Mouse (Mus musculus) megakaryocyte-erythroid progenitor cell, adult 5-6 weeks (primary cell): Measurements from ENCODE around the gene Mei4. TPM values are rescaled to one million over a fixed set of nuclear protein-coding genes. Genes with fewer than 3 reads are reported as not detected.
A peak's percentile ranks its signal among the peaks of the same experiment; 100 is the strongest.

Source experiments
- ATAC-seq: replicated peaks from 2 replicates; pipeline ENCODE4 v1.8.0; 2016; ENCODE audit warnings: mild to moderate bottlenecking, inconsistent platforms; ENCODE audit not compliant: severe bottlenecking, poor library complexity, low FRiP score, low TSS enrichment
- total RNA-seq, 2 experiments: library from RNA; stranded (forward) in 1 of 2; stranded (reverse) in 1 of 2; fragments of 200-1000, 215-1000 nt in 1 of 2; fragments of >200 nt in 1 of 2; fragmentation: Nextera tagmentation in 1 of 2; gene quantifications; 2 replicates each; pipeline ENCODE4 v1.2.3; 2014 to 2017

The Mei4 gene
- total RNA-seq (2014; fragmentation: Nextera tagmentation) (1.5 and 1.9 TPM in 2 replicates), total RNA-seq (2017) (1.9 and 2.0 TPM in 2 replicates)

GRCm38 (mm10) chr9:81863181-81863887 is at the start of gene Mei4:
Mei4 (plus strand) TSS chr9:81863670.
- ATAC-seq, result peak; percentile 99

- ATAC-seq, result peak; percentile 96
Measured at GRCm38 (mm10) chr9:81819715-81820373, 43.6 kb upstream of the Mei4 start.

GRCm38 (mm10) chr9:81827560-81827959 is 35.9 kb upstream of the Mei4 start:
- ATAC-seq, result no peak

- ATAC-seq, result no peak
Measured at GRCm38 (mm10) chr9:81834056-81834455, 29.4 kb upstream of the Mei4 start.

- no peak for ATAC-seq
Measured at GRCm38 (mm10) chr9:81858861-81859260, 4.6 kb upstream of the Mei4 start.

- ATAC-seq, result peak; percentile 68
Measured at GRCm38 (mm10) chr9:81863888-81864234, 391 bp downstream of the Mei4 start.

- ATAC-seq, result no peak
Measured at GRCm38 (mm10) chr9:81866032-81866431, 2.6 kb downstream of the Mei4 start.

- no peak for ATAC-seq
Measured at GRCm38 (mm10) chr9:81921456-81921855, 58.0 kb downstream of the Mei4 start.

- ATAC-seq, result no peak
Measured at GRCm38 (mm10) chr9:81924744-81925143, 61.3 kb downstream of the Mei4 start.

- ATAC-seq, result peak; percentile 93
Measured at GRCm38 (mm10) chr9:81940533-81940932, 77.1 kb downstream of the Mei4 start.

GRCm38 (mm10) chr9:81945624-81946023 is 82.2 kb downstream of the Mei4 start:
- no peak for ATAC-seq

- peak; percentile 99 for ATAC-seq
Measured at GRCm38 (mm10) chr9:81956858-81957257, 93.4 kb downstream of the Mei4 start.

- no peak for ATAC-seq
Measured at GRCm38 (mm10) chr9:81957842-81958241, 94.4 kb downstream of the Mei4 start.

- no peak for ATAC-seq
Measured at GRCm38 (mm10) chr9:81966765-81967164, 103.3 kb downstream of the Mei4 start.

GRCm38 (mm10) chr9:81968935-81969334 is 105.5 kb downstream of the Mei4 start:
- 0 out of 2 replicates have a peak, but pooled peaks have one; percentile 52 for ATAC-seq

GRCm38 (mm10) chr9:81982461-81982860 is 119.0 kb downstream of the Mei4 start:
- ATAC-seq, result no peak

GRCm38 (mm10) chr9:82012991-82013390 is 149.5 kb downstream of the Mei4 start:
- ATAC-seq, result no peak

GRCm38 (mm10) chr9:82042515-82043056 is 179.1 kb downstream of the Mei4 start:
- no peak for ATAC-seq

- no peak for ATAC-seq
Measured at GRCm38 (mm10) chr9:82044517-82044916, 181.0 kb downstream of the Mei4 start.

GRCm38 (mm10) chr9:82073832-82074231 is 210.4 kb downstream of the Mei4 start:
- ATAC-seq, result no peak

- ATAC-seq, result no peak
Measured at GRCm38 (mm10) chr9:82075270-82075669, 211.8 kb downstream of the Mei4 start.
